Mouse (Mus musculus): Measurements from ENCODE around the gene Maip1. TPM values are rescaled to one million over a fixed set of nuclear protein-coding genes. Genes with fewer than 3 reads are reported as not detected.

The Maip1 gene
- 10 to 100 TPM; 10.9 to 12.4 TPM for total RNA-seq (2021)
- long read RNA-seq, experiment 1, transcript Maip1-201 (5 exons, 3,540 nt), result major isoform, 36 of 37 reads
- long read RNA-seq, experiment 1, partial matches to known transcripts, result 0 of 37 reads
- long read RNA-seq, experiment 1, other reads (novel, unspliced or antisense), result 1 of 37 reads
- long read RNA-seq, experiment 2, transcript Maip1-201 (5 exons, 3,540 nt), result major isoform, 14 of 17 reads
- long read RNA-seq, experiment 2, partial matches to known transcripts, result 1 of 17 reads
- long read RNA-seq, experiment 2, other reads (novel, unspliced or antisense), result 2 of 17 reads

- DNase-seq, result peak; percentile 83
Measured at GRCm38 (mm10) chr1:57406187-57407151, at the start of gene Maip1, which contains the start of gene Tyw5. Gene Maip1, plus strand, starts transcription at chr1:57406328. Gene Tyw5, minus strand, starts transcription at chr1:57407101.

GRCm38 (mm10) chr1:57358546-57358945 lies 47.6 kb upstream of the Maip1 start:
- no peak for DNase-seq

GRCm38 (mm10) chr1:57367446-57367845 lies 38.7 kb upstream of the Maip1 start:
- no peak for DNase-seq

GRCm38 (mm10) chr1:57369111-57369510 lies 37.0 kb upstream of the Maip1 start:
- no peak for DNase-seq

- no peak for DNase-seq
Measured at GRCm38 (mm10) chr1:57370451-57370850, 35.7 kb upstream of the Maip1 start.

GRCm38 (mm10) chr1:57375276-57375675 lies 30.9 kb upstream of the Maip1 start:
- DNase-seq, result no peak

- no peak for DNase-seq
Measured at GRCm38 (mm10) chr1:57376806-57377205, 29.3 kb upstream of the Maip1 start.

- peak; percentile 97 to 98 for DNase-seq
Measured at GRCm38 (mm10) chr1:57377376-57378341, 28.5 kb upstream of the Maip1 start, which contains the start of gene 1700066M21Rik. Gene 1700066M21Rik, plus strand, starts transcription at chr1:57377620.

GRCm38 (mm10) chr1:57386519-57386918 lies 19.6 kb upstream of the Maip1 start:
- no peak for DNase-seq

GRCm38 (mm10) chr1:57387876-57388275 lies 18.3 kb upstream of the Maip1 start:
- DNase-seq, result peak in 1 of 2 experiments; percentile 7

- DNase-seq, result no peak
Measured at GRCm38 (mm10) chr1:57388402-57389155, 17.5 kb upstream of the Maip1 start.

GRCm38 (mm10) chr1:57390993-57391790 lies 14.9 kb upstream of the Maip1 start:
- no peak for DNase-seq

GRCm38 (mm10) chr1:57392417-57392816 lies 13.7 kb upstream of the Maip1 start:
- DNase-seq, result no peak

GRCm38 (mm10) chr1:57394051-57394450 lies 12.1 kb upstream of the Maip1 start:
- DNase-seq, result peak; percentile 45 to 72

GRCm38 (mm10) chr1:57400321-57400720 lies 5.8 kb upstream of the Maip1 start:
- DNase-seq, result no peak

- DNase-seq, result no peak
Measured at GRCm38 (mm10) chr1:57400877-57401276, 5.3 kb upstream of the Maip1 start.

- no peak for DNase-seq
Measured at GRCm38 (mm10) chr1:57402116-57402515, 4.0 kb upstream of the Maip1 start.

GRCm38 (mm10) chr1:57408994-57409393 lies 2.9 kb downstream of the Maip1 start:
- DNase-seq, result no peak

GRCm38 (mm10) chr1:57413397-57413796 lies 7.3 kb downstream of the Maip1 start:
- DNase-seq, result no peak

GRCm38 (mm10) chr1:57423696-57424095 lies 17.6 kb downstream of the Maip1 start:
- DNase-seq, result peak in 1 of 2 experiments; percentile 22

Measured in adrenal gland, postnatal 36 days (tissue).